Mouse (Mus musculus) CH12.LX (cell line): ENCODE measurements at regions not wholly inside any gene's neighbourhood (a gene's known extent, or its start where the extent isn't known, plus 50 kb on each side); places are given as distances from the start of the nearest gene placed in this dataset.

ENCODE experiments used
- BHLHE40 ChIP-seq: IDR thresholded peaks from 2 replicates; pipeline ENCODE4 v1.6.1; 2011; ENCODE audit warnings: mild to moderate bottlenecking, low read depth, low read length, improper control_type of control experiment
- CHD2 ChIP-seq: IDR thresholded peaks from 2 replicates; pipeline ENCODE4 v1.6.1; 2011; ENCODE audit warnings: low read length, improper control_type of control experiment
- CTCF ChIP-seq, 2 experiments: IDR thresholded peaks in 1 of 2; conservative IDR thresholded peaks in 1 of 2; 2 replicates each; pipeline ENCODE4 v1.5.1; 2011 to 2012; ENCODE audit warnings: low read depth in 2 of 2, low read length in 2 of 2, improper control_type of control experiment in 1 of 2, inconsistent platforms in 1 of 2, mild to moderate bottlenecking in 1 of 2, moderate library complexity in 1 of 2
- E2F4 ChIP-seq: IDR thresholded peaks from 2 replicates; pipeline ENCODE4 v1.6.1; 2011; ENCODE audit warnings: low read depth, low read length, improper control_type of control experiment; ENCODE audit not compliant: insufficient replicate concordance
- ELF1 ChIP-seq: IDR thresholded peaks from 2 replicates; pipeline ENCODE4 v1.6.1; 2014; ENCODE audit warnings: low read depth, mild to moderate bottlenecking, inconsistent platforms, low read length, improper control_type of control experiment
- MYC ChIP-seq: IDR thresholded peaks from 2 replicates; pipeline ENCODE4 v1.6.1; 2011; ENCODE audit warnings: low read depth, mild to moderate bottlenecking, improper control_type of control experiment, low read length
- POLR2A ChIP-seq: IDR thresholded peaks from 2 replicates; pipeline ENCODE4 v1.6.1; 2011; ENCODE audit warnings: low read depth, mild to moderate bottlenecking, improper control_type of control experiment, low read length
- RCOR1 ChIP-seq: conservative IDR thresholded peaks from 2 replicates; pipeline ENCODE4 v1.6.1; 2012; ENCODE audit warnings: low read depth, mild to moderate bottlenecking, inconsistent platforms, low read length, improper control_type of control experiment
- SIN3A ChIP-seq: IDR thresholded peaks from 2 replicates; pipeline ENCODE4 v1.6.1; 2012; ENCODE audit warnings: low read length, improper control_type of control experiment, inconsistent platforms
- SMC3 ChIP-seq: IDR thresholded peaks from 2 replicates; pipeline ENCODE4 v1.6.1; 2011; ENCODE audit warnings: low read depth, low read length, improper control_type of control experiment
- TCF12 ChIP-seq: IDR thresholded peaks from 2 replicates; pipeline ENCODE4 v1.6.1; 2014; ENCODE audit warnings: low read depth, mild to moderate bottlenecking, inconsistent platforms, low read length, improper control_type of control experiment
- UBTF ChIP-seq: IDR thresholded peaks from 2 replicates; pipeline ENCODE4 v1.6.1; 2012; ENCODE audit warnings: low read depth, mild to moderate bottlenecking, inconsistent platforms, low read length, improper control_type of control experiment, moderate library complexity
- USF1 ChIP-seq: IDR thresholded peaks from 2 replicates; pipeline ENCODE4 v1.6.1; 2014; ENCODE audit warnings: low read depth, mild to moderate bottlenecking, inconsistent platforms, low read length, improper control_type of control experiment
- ZMIZ1 ChIP-seq: IDR thresholded peaks from 2 replicates; pipeline ENCODE4 v1.6.1; 2012; ENCODE audit warnings: low read depth, mild to moderate bottlenecking, inconsistent platforms, low read length, improper control_type of control experiment

DNA sequence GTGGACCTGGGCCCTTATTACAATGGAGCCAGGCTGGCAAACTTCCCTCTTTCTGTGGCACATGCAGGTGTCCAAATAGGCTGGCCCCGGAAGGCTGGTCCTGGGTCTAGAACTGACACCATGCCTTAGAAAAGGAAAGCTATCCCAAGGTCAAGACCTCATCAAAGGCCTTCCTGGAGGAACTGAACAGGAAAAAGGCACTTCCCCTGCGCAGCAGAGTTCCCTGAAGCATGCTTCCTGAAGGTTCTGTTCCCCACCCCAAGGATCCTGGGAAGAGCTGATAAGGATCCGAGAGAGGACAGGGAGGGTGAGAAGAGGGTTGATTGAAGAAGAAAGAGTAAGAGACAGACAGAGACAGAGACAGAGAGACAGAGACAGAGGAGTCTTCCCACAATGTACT lies 204.0 kb downstream of the Bcor start:
- TF ChIP-seq POLR2A (no peak), BHLHE40 (no peak), CTCF (conservative IDR thresholded peaks at IDR 0.05 in 1 of 2, IDR thresholded peaks at IDR 0.05 in 1 of 2; ENCODE audit: low read depth in 2 of 2, low read length in 2 of 2) (no peak), E2F4 (no peak), TCF12 (no peak), RCOR1 (no peak), SIN3A (no peak), MYC (no peak), SMC3 (no peak), UBTF (no peak), CHD2 (no peak), USF1 (no peak), ZMIZ1 (no peak), ELF1 (no peak)
